Mouse (Mus musculus): ENCODE data around the gene Tssk1.

The Tssk1 gene

DNA sequence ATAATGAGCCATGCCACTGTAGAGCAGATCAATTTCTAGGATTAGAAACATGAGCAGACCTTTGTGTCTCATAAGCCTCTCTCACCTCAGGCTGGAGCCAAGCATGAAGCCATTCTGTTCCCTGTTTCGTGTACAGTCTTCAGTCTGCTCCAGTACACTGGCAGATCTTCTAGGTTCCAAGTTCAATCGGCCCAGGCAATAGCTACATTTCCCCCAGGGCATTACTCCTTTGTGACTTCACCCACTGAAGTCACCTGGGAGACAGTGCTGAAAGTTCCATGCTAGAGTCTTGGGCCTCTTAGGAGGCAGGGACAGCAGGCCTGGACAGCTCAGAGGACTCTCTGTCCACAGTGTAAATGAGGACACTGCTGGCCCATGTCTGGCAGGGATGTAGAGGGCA, at the start of gene Tssk1:
TSS of gene Tssk1 (plus strand) at position 301 of the 400 bp plus-strand sequence.
- in situ Hi-C loops (cut with MboI, MseI), result no loop called here

DNA sequence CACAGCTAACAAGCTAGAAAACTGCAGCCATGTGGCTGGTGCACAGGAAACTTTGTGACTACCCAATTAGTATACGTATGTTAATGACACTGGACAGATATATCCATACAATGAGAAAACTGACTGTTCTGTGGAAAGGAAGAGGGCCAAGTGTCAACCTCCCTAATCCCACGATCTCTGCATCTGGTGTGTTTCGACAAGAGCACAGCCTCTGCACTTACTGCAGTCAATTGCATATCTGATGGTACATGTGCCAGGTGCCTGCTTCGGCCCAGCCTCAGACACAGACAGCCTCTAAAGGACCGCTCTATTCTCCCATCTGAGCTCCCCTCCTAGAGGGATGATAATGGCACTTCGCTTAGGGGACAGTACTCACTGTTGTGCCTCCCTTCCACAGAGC, 45.6 kb upstream of the Tssk1 start:
- in situ Hi-C loops (cut with MboI, MseI), result no loop called here

DNA sequence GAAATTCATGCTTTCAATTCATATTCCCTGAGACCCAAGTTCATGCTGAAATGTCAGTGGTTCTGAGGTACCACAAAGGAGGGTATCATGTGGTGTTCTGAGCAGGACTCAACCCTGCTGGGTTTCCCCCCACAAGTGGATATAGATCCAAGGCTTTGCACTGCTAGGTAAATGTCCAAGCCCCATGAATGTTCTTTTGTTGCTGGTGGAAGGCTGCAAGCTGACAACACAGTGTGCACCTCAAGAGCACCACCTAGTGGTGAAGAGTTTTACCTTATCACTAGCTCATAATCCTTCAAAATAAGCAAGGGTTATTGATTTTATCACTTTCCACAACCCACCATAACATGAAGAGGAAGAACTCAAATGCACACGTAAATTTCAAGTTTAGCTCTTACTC, 45.1 kb upstream of the Tssk1 start:
- in situ Hi-C loops (cut with MboI, MseI), result no loop called here

DNA sequence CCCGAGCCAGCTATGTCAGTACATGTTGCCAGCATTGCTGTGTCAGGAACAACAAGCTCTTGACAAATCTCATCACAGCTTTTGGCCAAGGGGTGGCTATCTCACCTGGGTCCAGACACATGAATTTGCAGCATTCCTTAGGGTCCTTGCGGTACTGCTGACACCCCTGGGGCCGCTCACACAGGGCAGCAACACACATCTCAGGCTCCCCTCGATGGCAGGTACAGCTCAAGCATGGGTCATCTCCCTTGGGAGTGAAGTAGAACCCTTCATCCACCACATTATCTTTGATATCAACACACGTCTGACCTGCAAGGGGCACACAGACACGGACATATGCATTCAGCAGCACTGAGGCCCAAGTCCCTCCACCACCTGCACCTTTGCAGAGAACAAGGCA, 44.5 kb upstream of the Tssk1 start:
- in situ Hi-C loops (cut with MboI, MseI), result no loop called here

DNA sequence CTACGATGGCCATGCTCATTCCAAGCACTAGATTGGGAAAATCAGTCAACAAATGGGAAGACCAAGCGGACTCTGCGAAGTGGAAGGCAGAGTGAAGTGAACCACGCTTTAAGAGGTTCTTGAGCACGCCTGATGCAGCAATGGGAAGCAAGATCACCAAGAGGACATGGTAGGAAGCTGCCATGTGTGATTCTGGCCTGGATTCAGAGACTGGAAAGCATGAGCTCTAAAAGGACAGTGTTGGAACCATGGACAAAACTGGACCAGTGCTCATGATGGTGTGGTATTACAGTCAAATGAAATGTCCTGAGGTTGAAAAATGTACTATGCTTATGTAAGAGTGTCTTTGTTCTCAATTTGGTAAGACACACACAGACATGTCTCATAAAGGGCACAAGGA, 42.7 kb upstream of the Tssk1 start:
- in situ Hi-C loops (cut with MboI, MseI), result no loop called here

DNA sequence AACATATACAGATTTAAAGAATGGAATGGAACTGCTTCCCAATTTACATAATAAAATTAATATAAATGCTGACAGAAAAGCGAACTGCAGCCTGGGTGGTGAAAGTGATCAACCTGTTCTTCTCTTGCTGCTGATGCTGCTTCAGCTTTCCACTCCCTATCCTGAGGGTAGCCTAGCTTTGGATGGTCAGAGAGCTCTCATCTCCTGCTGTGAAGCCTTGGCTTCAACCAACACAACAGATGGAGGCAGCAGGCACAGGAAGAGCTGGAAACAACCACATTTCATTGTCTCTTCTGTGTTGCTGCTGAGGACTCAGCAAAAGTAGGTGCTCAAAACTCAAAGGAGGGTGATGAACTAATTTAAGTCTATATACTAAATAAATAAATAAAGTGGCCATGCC, 42.2 kb upstream of the Tssk1 start:
- in situ Hi-C loops (cut with MboI, MseI), result no loop called here

DNA sequence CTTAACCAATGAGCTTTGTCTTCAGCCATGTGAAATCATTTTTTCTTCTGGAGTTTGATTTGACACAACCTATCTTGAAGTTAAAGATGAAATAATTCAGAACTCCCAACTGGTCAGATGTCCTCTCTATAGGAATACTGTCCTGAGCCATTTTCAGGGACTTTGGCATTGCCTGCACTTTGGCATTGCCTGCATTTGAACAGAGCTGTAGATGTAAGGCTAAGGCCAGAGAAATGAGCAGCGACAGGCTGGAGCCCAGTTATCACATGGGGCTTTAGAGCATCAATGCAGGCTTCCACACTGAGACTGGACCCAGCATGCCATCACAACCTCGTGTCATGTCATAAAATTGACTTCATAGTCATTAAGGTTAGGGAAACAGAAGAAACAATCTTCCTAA, 40.8 kb upstream of the Tssk1 start:
- in situ Hi-C loops (cut with MboI, MseI), result no loop called here

DNA sequence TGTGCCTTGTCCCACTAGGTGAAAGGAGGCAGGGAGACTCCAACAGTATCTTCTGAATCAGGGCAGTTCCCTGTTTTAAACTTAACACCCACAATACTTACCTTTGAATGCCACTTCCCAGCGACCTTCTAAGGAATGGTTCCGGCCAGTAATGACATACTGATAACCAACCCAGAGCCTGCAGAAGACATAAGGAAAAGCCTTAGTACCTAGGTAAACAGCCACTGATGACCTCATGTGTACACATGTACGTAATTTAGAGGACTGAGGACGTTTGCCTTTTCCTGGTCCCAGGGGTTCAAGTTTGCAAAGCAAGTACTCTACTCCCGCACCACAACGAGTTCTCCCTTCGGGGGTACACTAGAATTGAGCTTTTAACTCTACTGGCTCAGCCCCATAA, 36.9 kb upstream of the Tssk1 start:
- in situ Hi-C loops (cut with MboI, MseI), result no loop called here

DNA sequence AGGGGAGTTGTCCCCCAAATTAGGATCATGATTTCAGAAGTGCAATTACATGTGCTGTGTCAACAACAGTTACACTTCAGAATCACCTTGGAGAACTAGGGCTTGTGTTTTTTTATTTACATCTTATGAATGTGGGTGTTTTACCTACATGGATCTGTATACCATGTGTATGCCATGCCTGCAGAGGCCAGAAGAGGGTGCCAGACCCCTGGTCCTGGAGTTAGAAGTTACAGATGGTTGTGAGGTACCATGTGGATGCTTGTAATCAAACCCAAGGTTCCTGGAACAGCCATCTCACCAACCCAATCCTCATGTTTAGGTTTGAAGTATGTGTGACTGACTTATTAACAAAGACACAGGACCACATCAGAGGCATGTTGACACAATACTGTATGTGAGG, 35.4 kb upstream of the Tssk1 start:
- in situ Hi-C loops (cut with MboI, MseI), result no loop called here

DNA sequence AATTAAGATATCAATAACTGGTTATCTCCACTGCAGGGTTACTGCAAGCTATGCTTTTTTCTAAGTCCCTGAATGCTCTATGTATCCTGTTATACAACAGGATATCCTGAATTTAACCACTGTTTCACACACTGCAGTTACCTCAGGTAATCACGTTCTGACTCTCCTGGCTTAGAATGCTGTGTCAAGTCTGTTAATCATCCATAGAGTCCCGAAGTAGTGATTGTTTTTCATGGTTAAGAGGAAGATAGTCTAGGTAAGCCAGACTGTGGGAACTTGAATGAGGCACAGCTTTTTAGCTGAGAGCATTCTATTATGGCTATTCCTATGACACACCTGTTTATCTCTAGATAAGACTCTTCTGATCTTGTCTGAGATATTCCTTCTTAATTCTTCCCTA, 28.7 kb upstream of the Tssk1 start:
- in situ Hi-C loops (cut with MboI, MseI), result loop anchor here (10.0 kb wide), 1 partner anchor 780 kb away; no protein-coding TSS in a partner anchor

DNA sequence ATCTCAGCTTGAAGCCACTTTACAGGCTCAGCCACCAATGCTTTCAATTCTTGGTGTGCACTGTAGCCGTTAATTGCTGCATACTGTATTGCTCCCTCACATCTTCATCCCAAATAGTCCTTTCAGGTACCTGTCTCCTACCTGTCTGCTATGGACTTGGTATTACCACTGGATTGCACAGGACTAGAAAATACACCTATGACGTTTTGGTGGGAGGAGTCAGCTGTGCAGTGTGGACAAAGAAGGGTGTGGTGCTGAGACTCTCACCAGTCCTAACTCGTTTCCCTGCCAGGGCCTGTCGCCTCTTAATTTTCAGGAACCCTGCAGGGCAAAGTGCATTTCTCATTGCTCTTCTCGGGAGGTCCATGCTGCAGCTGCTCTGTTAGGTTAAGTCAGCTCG, 28.3 kb upstream of the Tssk1 start:
- in situ Hi-C loops (cut with MboI, MseI), result loop anchor here (10.0 kb wide), 1 partner anchor 779 kb away; no protein-coding TSS in a partner anchor

DNA sequence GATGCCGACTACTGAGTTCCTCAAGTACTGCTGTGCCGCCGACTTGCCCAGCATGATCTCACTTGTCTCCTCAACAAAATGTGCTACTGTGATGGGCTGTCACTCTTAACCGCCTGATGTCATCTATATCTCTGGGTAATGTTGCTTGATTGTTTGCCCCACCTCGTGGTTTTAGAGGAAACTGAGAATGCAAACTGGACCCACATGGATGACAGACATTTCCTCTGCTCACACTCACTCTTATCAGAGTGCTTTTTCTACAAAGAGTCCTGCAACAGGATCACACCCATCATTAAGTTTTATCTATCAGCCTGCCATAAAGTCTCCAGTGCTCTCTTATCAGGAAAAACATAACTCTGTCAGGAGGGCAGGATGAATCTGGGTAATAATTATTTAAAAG, 22.8 kb upstream of the Tssk1 start:
- in situ Hi-C loops (cut with MboI, MseI), result no loop called here

DNA sequence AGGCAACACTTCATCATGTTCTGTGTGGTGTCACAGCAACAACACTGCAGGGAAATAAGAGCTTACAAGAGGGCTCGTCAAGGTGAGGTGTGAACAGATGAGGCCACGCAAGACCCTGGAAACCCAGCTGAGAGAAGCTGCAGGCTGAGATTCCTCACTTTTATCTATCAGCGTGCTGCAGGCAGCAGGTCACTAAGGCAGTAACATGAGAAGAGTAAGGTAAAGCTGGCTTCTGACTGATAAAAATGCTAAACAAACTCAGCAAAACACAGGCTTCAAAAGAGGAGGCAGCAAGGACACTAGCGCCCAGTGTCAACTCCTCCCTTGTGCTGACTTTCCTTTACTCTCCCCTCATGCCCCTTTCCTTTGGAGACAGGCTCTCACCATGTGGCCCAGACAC, 21.0 kb upstream of the Tssk1 start:
- in situ Hi-C loops (cut with MboI, MseI), result no loop called here

DNA sequence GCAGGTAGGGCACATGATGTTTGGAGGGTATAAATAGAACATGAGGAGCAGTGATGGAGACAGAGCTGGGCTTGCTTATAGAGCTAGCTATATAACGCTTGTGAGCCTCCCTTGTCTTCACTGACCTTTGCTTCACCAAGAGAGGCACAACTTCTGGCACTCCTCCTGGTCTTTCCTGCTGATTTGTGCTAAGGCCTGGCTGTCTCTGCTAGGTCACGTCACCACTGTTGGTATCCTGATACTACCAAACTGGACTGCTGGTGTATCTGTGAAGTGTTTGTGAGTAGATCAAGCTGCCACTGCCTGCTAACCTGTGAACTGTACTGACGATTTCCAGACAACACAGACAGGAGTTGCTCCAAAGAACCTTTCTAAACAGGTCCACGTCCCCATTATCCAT, 18.8 kb upstream of the Tssk1 start:
- in situ Hi-C loops (cut with MboI, MseI), result no loop called here

DNA sequence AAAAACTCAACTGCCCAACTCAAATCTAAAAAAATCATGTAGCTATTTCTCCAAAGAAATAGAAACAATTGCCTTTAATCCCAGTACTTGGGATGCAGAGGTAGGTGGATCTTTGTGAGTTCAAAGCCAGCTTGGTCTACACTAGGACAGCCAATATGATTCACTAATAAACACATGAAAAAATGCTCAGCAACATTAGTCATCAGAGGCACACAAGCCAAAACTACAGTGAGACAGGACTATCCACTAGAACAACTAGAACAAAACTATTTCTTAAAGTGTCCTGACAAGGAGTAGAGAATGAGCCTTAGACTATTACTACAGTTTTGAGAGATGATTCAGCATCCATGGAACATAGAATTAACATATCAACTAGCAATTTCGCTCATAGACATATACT, 17.9 kb upstream of the Tssk1 start:
- in situ Hi-C loops (cut with MboI, MseI), result no loop called here

DNA sequence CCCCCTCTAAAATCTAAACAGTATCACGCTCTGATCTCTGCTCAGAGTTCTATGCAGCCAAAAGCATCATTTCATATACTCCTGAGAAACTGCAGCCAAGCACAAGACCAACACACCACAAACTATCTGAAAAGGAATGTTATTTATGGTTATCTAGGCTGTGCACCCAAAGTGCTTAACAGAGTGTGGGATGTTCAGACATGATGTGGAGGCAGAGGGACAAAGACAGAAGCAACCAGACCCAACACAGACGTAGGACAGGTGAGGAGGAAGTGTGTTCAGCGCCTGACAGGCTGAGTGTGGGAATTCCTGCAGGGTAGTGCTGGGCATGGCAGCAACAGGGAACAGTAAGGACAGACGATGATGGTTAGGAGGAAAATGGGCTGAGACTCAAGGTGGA, 14.5 kb upstream of the Tssk1 start:
- in situ Hi-C loops (cut with MboI, MseI), result no loop called here

DNA sequence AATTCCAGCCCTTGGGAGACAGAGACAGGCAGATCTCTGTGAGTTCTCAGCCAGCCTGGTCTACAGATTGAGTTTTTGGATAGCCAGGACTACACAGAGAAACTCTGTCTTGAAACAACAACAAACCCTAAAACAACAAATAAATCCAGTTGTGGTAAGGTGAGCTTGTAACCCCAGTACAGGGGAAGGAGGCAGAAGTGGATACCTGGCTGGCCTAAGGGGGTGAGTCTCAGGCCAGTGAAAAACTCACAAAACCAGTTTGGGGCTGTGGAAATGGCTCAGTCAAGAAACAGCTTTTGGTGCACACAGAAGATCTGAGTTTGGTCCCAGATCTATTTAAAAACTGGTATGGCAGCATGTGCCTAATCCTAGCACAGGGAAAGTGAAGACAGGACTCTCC, 11.8 kb upstream of the Tssk1 start:
- in situ Hi-C loops (cut with MboI, MseI), result no loop called here

DNA sequence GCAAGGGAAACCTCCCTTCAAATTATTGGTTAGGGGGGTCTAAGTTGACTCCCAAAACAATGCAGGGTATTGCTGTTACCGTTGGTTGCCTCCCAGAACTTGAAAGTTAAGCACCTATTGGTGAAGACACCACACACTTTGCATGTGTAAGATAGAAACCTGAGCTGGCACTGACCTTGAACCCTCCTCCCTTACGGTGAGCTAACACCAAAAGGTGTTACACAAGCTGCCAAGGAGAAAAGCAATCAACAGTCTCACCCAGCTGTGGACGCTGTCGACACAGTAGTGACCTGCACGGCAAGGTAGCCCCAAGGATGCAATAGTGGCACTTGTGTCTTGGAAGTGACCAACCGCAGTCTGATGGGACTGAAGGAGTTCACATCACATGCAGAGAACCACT, 9.9 kb upstream of the Tssk1 start:
- in situ Hi-C loops (cut with MboI, MseI), result no loop called here

DNA sequence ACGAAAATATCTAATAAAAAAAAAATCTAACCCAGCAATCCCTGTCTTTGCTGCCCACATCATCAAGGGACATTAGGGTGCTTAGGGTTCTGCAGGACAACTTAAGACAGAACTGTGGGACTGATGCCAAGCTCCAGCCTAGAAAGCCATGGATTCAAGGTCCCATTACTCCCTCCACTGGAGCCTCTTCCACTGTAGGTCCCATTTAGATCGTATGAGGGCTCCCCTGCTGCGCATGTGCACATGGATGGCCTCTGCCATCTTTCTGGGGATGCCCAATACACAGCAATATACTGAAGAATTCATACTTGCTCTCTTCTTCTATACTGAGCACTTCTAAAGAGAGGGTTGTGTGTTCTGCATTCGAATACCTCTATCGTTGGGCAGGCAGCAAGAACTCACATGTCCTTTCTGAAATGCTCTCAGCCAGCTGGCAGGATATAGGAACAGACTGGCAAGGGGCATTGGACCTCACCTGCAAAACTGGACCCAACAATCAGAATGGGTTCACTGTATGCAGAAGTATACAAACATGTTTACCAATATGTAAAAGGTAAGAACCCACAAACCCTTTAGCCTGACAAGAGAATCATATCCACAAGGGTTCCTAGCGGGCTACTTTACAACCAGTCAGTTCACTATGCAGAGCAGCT, 4.2 kb upstream of the Tssk1 start:
- in situ Hi-C loops (cut with MboI, MseI), result no loop called here

DNA sequence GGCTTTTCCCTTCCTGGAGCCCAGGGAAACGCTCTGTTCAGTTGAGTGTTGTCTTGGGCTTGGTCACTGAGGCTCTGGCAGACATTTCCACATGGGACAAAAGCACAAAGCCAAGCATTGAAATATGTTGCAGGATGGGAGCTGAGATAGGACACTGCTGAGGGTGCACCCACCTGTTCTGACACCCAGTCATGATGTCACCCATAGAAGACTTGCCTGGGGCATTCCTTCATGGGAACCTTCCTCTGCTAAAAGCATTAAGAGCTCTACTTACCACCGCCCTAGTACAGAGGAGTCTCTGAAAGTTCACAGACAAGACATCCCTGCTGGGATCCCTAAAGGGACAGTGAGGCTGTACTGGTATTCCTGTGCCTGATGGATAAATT, 3.7 kb upstream of the Tssk1 start:
- in situ Hi-C loops (cut with MboI, MseI), result no loop called here

DNA sequence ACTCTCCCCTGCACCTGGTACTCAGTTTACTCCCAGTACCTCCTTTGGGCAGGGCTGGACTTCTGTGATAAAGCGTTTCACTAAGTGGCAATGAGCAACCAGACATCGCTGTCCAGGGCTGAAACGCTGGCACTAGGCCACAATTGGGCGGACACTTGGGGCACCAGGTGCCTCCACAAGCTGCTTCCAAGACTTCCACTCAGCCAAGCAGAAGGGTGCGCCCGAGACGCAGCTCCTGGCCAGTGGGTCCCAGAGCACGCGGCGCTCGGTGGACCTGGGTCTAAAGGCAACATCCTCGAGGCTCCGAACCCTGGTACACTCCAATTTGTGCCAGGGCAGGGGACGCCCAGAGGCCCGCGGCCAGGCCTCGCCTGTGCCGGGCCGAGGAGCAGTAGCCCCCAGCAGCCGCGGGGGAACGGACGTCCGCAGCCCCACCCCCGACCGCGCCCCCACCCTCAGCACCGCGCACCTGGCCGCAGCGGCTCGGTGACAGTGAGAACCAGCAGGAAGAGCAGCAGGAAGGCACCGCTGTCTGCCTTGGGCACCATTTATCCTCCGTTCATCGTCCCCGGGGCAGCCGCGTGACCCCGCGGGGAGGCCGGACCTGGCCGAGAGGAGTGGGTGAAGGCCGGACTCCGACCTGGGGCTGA, 3.0 kb upstream of the Tssk1 start:
- in situ Hi-C loops (cut with MboI, MseI), result no loop called here

DNA sequence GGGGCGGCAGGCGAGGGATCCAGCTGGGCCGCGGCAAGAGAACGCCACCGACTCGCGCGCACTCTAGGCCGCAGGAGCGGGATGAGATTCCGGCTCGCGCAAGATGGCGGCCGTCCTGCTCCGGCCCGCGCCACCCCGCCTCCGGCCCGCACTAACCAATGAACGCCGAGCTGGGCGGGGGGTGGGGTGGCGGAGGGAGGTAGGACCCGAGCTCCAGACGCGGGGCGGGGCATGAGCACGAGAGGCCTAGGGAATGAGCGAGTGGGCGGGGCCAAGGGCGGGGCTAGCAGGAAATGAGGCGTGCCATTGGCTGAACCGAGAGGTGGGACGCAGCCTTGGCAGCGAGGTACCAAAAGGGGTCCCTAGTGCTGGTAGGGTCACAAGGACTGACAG, 2.5 kb upstream of the Tssk1 start, which contains the start of gene Gm20518:
TSS of gene Gm20518 (minus strand) at position 105 of the 393 bp plus-strand sequence.
- in situ Hi-C loops (cut with MboI, MseI), result no loop called here

DNA sequence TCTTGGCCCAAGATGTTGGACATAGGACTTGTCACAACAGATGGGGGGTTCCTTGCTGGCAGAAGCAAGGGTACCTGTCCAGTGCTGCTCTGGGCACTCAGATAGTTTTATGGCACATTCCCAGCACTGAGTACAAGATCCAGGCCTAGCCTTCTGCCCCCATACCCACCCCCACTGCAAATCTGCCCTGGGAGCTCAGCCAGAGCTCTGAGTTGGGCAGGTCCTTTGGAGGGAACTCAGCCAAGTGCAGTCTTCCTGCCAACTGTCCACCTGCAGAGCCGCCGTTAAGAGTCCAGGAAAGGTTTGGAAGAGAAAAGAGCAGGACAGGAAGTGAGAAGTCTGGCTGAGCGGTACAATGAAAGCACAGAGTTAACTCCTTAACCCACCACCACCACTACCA, 1.4 kb upstream of the Tssk1 start:
- in situ Hi-C loops (cut with MboI, MseI), result no loop called here

DNA sequence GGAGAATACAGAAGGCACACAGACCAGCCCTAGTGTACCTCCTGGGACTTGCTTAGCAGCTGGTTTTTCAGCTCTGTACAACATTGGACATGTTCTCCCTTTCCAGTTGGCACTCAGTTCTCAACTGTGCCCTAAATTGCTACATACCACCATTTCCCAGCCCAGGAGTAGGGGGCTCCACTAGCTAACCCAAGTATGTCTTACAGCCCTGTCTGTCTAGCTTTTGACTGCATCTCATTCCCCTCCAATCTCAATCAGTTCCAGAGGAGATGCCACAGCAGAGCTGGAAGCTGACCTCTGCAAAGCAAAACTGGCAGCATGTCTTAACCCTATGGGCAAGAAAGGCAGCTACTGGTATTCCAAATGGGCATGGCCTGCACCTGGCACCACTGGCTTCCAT, 2.1 kb downstream of the Tssk1 start:
- in situ Hi-C loops (cut with MboI, MseI), result no loop called here

All from T-helper 2 cell (primary cell).